Mouse (Mus musculus): ENCODE results near the gene A230050P20Rik.
"Not testable (repeated sequence)": the region's sequence is repeated elsewhere in the genome, so short reads cannot be mapped to it uniquely, and the experiment has no call there.

A230050P20Rik gene

GRCm38 (mm10) chr9:20868448-20869001, at the start of gene A230050P20Rik:
TSS of gene A230050P20Rik (plus strand) at chr9:20868642.
- DNase-seq: peak; percentile 67

DNA sequence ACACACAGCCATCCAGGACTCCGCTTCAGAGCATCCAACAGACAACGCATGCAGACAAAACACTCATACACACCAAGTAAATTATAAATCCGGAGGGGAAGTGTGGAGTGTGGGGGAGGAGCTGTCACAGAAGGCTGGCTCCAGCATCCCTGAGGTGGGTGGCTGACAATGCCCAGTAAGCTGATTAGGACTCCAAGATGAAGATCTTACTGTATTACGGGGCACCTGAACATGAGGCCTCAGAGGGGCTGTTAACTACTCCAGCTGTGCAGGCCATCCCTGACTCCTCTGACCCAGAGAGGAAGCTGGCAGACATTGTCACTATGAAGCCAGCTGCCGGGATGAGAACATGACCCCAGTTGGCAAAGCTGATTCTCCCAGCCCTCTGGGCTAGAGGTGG, 48.4 kb upstream of the A230050P20Rik start:
- no peak for DNase-seq

- no peak for DNase-seq
These were observed 45.6 kb upstream of the A230050P20Rik start for GRCm38 (mm10) chr9:20822821-20823220.

- no peak for DNase-seq
These were observed 42.7 kb upstream of the A230050P20Rik start for GRCm38 (mm10) chr9:20825781-20826180.

DNA sequence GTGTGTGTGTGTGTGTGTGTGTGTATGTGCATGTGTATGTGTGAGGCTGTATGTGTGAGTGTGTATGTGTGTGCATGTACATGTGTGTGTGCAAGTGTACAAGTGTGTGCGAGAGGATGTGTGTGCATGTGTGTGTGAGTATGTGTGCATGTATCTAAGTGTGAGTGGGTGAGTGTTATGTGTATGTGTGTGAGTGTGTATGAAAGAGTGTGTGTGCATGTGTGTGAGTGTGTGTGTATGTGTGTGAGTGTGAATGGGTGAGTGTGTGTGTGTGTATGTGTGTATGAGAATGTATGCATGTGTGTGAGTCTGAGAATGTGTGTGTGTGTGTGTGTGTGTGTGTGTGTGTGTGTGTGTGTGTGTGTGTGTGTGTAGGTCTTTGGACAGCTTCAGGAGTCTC, 40.3 kb upstream of the A230050P20Rik start:
- no peak for DNase-seq

DNA sequence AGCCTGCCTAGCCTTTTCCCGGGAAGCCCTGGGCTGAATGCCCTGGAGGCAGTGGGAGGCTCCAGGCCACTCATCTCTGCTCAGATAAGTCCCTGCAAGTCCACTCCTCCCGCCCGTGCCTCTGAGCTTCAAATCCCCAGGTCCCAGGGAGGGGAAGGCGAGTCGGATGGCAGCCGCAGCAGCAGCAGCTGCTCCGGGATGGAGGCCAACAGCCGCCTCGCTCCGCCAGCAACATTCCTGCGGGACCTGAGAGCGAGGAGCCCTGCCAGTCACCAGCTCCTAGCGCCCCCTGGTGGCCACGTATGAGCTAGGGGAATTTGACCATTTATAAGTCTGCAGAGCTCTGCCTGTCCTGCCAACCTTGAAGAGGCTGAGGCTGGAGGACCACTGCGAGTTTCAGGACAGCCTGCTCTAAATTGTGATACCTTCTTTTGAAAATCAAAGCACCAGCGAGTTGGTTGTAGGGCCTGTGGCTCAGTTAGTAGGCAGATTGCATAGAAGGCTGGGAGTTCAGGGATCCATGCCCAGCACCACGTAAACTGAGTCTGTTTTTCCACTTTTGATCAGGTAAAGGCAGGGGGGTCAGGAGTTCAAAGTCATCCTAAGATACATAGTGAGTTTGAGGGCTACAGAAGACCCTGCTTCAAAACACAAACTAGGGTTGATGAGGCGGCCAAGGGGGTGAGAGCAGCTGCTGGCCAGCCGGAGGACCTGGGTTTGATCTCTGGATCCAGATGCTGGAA, 37.4 kb upstream of the A230050P20Rik start:
- DNase-seq: peak; percentile 89

DNA sequence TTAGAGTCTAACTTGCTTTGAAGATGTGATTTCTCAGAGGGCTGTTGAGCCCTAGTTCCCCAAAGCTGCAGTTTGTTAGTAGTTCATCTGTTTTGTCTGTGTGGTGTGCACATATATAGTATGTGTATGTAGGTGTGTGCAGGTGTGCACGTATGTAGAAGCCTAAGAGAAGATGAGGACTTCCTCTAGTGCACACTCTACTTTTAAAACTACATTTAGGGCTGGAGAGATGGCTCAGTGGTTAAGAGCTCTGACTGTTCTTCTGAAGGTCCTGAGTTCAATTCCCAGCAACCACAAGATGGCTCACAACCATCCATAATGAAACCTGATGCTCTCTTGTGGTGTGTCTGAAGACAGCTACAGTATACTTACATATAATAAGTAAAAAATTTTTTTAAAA, 33.6 kb upstream of the A230050P20Rik start:
- DNase-seq: no peak

- not testable (repeated sequence) for DNase-seq
These were observed 32.9 kb upstream of the A230050P20Rik start for GRCm38 (mm10) chr9:20835431-20835954.

GRCm38 (mm10) chr9:20837184-20837947, 31.1 kb upstream of the A230050P20Rik start:
- no peak for DNase-seq

- no peak for DNase-seq
These were observed 29.5 kb upstream of the A230050P20Rik start for GRCm38 (mm10) chr9:20838931-20839330.

GRCm38 (mm10) chr9:20842211-20842610, 26.2 kb upstream of the A230050P20Rik start:
- DNase-seq: no peak

- no peak for DNase-seq
These were observed 25.8 kb upstream of the A230050P20Rik start for GRCm38 (mm10) chr9:20842670-20843069.

DNA sequence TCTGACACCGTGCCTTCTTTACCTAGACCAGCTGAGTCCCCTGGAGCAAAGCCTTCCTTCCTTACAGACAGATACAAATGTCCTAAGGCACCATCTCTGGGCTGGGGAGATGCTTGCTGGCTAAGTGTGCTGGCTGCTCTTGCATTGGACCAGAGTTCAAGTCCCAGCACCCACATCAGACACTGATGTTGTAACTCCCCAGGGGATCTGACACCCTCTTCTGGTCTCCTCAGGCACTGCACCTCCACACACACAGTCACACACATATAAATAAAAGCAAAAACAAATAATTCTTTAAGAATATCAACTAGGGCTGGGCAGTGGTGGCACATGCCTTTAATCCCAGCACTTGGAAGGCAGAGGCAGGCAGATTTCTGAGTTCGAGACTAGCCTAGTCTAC, 18.3 kb upstream of the A230050P20Rik start:
- DNase-seq: no peak

GRCm38 (mm10) chr9:20857131-20857530, 11.3 kb upstream of the A230050P20Rik start:
- DNase-seq: peak; percentile 75

DNA sequence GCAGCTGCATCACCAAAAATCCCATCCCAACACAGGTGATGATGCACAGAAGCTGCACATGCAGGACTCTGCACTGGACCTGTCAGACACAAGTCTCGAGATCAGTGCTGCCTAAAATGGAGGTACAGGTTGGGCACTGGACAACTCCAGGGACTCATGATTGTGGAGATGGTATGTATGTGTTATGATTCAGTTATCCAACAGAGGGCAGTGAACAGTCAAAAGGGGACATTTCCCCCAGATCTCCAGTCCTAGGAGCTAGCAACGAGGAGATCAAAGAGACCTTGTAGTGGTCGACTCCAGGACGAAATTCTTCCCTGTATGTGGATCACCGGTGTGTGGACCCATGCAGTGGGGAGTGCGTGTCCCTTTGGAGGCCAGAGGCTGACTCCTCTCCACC, 8.5 kb upstream of the A230050P20Rik start:
- DNase-seq: no peak

GRCm38 (mm10) chr9:20861821-20862220, 6.6 kb upstream of the A230050P20Rik start:
- peak; percentile 73 for DNase-seq

- DNase-seq: no peak
These were observed 6.2 kb upstream of the A230050P20Rik start for GRCm38 (mm10) chr9:20862225-20862624.

DNA sequence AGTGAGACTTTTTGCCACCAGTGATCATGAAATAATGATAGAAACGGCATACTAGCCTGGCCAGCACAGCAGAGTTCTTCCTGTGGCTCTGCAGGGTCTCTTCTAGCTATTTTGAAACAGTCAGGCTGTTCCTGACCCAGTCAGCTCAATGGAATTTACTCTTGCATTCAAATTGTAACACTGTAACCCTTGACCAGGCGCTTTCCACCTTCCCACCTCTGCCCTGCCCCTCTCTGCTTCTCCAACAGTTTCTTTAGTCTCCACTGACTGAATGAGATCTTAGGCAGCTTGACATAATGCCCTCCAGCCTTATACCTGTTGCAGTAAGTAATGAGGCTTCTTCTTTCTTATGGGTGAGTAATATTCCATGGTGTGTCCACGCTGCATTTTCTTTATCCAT, 1.6 kb upstream of the A230050P20Rik start:
- DNase-seq: no peak

GRCm38 (mm10) chr9:20869246-20869645, 804 bp downstream of the A230050P20Rik start:
- DNase-seq: no peak

DNA sequence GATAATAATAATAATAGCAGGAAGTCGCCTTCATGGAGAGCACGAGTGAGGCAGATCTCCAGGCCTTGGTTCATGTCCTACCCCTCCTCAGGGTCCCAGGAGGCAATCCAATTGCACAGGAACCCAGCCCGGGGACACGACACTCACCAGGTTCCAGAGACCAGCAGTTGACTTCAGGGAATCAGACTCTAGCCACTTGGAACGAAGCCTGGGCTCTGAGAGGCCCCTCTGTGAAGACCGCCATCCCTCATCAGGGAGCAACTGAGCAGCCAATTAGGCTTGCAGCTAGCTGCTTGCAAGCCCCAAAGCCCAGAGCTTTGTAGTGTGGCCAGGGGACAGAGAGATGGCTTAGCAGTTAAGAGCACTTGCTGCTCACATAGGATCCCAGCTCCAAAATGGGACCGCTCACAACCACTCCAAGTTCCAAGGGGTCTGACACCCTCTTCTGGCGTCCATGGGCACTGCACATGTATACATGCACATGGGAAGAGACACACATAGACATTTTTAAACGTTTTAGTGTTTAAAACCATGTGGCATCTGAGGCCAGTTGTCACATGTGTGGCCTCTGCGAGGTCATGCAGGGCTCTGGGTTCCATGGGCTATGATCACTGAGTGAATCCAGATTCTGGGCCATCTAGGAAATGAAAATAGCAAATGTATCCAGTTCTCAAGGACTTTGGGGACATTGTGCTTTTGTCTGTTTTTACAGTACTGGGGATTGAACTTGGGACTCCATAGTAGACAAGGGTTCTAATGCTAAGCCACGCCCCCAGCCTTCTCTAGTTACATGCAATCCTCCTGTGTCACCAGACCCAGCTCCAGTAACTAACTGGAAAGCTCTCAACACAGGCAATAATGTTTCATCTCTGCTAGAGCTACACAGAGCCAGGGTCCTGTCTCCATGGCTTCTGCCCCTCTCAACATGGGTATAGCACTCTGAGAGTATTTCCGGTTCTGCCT, 2.0 kb downstream of the A230050P20Rik start:
- DNase-seq: no peak

DNA sequence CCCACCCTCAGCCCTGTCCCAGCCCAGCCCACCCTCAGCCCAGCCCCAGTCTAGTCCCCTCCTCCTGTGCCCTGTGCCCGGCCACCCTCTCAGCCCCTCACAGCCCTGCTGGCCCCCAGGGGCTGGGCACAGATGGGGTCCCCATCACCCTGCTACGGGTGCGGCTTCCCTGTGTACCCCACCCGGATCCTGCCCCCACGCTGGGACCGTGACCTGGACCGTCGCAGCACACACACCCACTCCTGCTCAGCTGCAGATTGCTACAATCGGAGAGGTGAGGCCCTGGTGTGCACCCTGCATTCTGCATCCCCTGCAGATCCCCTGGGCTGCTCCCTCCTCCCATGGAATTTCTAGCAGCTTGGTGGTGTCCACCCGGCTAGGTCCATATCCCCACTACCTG, 4.5 kb downstream of the A230050P20Rik start:
- no peak for DNase-seq

- no peak for DNase-seq
These were observed 5.1 kb downstream of the A230050P20Rik start for GRCm38 (mm10) chr9:20873521-20873920.
